Mouse (Mus musculus): Measurements from ENCODE around the gene Gm5089. TPM values are rescaled to one million over a fixed set of nuclear protein-coding genes. Genes with fewer than 3 reads are reported as not detected.

Gene Gm5089
- total and polyA plus RNA-seq, 3 experiments, result 0.05 TPM; not detected in 2

DNA sequence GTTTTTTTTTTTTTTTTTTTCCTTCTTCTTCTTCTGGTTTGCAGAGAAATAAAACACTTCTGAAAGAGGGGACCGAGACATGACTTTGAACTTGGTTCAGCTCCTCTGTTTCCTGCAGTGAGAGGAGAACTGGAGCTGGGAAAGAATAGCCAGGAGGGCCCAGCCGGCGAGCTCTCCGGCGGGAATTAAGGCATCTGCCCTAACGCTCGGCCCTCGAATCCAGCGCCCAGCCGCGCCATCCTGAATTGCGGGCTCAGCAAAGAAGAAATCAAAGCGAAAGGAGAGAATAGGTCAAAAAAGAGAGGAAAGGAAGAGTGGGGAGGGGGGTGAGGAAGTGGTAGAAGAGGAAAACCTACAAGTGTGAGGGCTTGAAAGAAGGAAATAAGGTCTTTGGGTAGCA is 21.2 kb upstream of the Gm5089 start:
- peaks cover 13% of the 10 kb centered on the region; the same call in 1 of the 2 replicates for H3K27me3 ChIP-seq (ENCODE audit: insufficient read depth, low read length)
- DNase-seq (ENCODE audit: low spot score), result no peak
- H3K4me3 ChIP-seq (ENCODE audit: low read depth, low read length), result no peak overlapping the region
- no peak for ATAC-seq (ENCODE audit: extremely low read depth, insufficient number of reproducible peaks, low FRiP score, poor library complexity, severe bottlenecking)
- TF ChIP-seq GATA2 (IDR thresholded peaks at IDR 0.05; ENCODE audit: borderline replicate concordance, low read depth, low read length) (no peak), GATA1 (IDR thresholded peaks at IDR 0.05; ENCODE audit: borderline replicate concordance, low read length) (no peak), POLR2AphosphoS5 (IDR thresholded peaks at IDR 0.05; ENCODE audit: insufficient replicate concordance, low read depth, low read length) (no peak), TAL1 (conservative IDR thresholded peaks at IDR 0.05; ENCODE audit: low read depth, low read length) (no peak), CTCF (IDR thresholded peaks at IDR 0.05; ENCODE audit: low read depth, low read length) (no peak)
- H3K4me1 ChIP-seq (ENCODE audit: insufficient read depth, low read depth, low read length), result no peaks in the 10 kb centered on the region
- no peaks in the 10 kb centered on the region for H3K36me3 ChIP-seq (replicated peaks)
- peaks cover 33% of the 10 kb centered on the region for H3K9me3 ChIP-seq (replicated peaks)

DNA sequence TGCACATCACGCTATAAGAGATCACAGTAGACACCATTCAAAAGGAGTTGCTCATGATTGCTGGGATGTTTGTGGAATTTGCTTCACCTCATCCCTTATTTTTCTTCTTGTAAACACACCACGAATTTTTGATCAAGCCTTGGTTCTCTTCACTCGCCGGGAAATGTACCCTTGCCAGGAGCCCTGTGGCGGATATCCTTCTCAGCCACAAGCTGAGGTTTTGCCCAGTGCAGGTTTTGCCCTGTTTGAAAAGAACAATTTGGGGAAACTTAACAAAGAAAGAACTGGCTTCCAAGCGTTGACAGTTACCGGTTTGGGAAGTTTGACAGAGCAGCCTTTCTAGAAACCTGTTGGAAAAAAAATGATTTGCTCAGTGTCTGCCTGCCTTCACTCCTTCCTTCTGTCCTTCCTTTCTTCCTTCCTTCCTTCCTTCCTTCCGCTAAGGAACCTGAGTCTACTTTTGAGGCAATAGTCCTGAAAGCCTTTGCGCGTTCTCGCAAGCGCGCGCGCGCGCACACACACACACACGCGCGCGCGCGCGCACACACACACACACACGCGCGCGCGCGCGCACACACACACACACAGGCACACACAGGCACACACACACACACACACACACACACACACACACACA is 20.7 kb upstream of the Gm5089 start:
- no peak overlapping the region for H3K4me3 ChIP-seq (ENCODE audit: low read depth, low read length)
- H3K4me1 ChIP-seq (ENCODE audit: insufficient read depth, low read depth, low read length), result no peaks in the 10 kb centered on the region
- DNase-seq (ENCODE audit: low spot score) (no peak), ATAC-seq (ENCODE audit: extremely low read depth, insufficient number of reproducible peaks, low FRiP score, poor library complexity, severe bottlenecking) (no peak)
- TF ChIP-seq CTCF (IDR thresholded peaks at IDR 0.05; ENCODE audit: low read depth, low read length) (no peak), GATA2 (IDR thresholded peaks at IDR 0.05; ENCODE audit: borderline replicate concordance, low read depth, low read length) (no peak), POLR2AphosphoS5 (IDR thresholded peaks at IDR 0.05; ENCODE audit: insufficient replicate concordance, low read depth, low read length) (no peak), GATA1 (IDR thresholded peaks at IDR 0.05; ENCODE audit: borderline replicate concordance, low read length) (no peak), TAL1 (conservative IDR thresholded peaks at IDR 0.05; ENCODE audit: low read depth, low read length) (no peak)
- H3K36me3 ChIP-seq (replicated peaks), result no peaks in the 10 kb centered on the region
- peaks cover 30% of the 10 kb centered on the region for H3K9me3 ChIP-seq (replicated peaks)
- H3K27me3 ChIP-seq (ENCODE audit: insufficient read depth, low read length), result peaks cover 11% of the 10 kb centered on the region; the same call in 1 of the 2 replicates

DNA sequence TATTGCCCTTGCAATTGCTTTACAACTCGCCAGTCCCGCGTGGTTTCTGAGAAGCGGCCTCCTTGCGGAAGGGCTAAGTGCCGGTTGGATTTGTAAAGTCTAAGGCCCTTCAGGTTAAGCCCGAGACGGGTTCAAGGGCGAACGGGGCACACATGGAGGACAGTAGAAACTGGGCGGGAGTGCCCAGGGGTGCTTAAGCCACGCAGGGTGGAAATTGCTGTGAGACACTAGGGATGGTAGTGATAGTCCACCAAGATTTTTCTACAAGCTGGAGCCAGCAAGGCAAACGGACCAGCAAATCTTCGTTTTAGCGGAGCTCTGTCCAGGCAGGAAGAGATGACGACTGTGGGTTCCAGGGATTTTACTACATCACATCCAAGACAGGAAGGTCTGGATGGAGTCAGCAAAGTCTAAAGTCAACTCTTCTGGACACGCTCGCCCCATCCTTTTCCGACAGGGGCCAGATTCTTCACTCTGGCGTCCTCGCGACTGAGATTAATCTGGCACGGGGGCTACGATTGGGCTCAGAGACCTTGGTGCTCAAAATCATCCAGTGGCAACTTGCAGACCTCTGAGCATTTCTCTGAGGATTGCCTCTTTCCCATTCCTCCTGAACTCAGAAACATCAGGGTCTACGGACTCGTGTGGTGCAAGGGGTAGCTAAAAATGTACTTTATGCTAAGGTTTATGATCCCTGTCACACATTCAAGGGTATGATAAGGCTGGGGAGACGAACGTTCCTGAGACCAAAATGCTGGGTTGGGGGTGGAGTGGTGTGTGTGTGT is 18.2 kb upstream of the Gm5089 start:
- H3K4me1 ChIP-seq (ENCODE audit: insufficient read depth, low read depth, low read length), result peaks cover 3% of the 10 kb centered on the region; the same call in 1 of the 2 replicates
- no peak for TF ChIP-seq CTCF (IDR thresholded peaks at IDR 0.05; ENCODE audit: low read depth, low read length)
- TF ChIP-seq POLR2AphosphoS5 (IDR thresholded peaks at IDR 0.05; ENCODE audit: insufficient replicate concordance, low read depth, low read length), result no peak
- no peak for TF ChIP-seq TAL1 (conservative IDR thresholded peaks at IDR 0.05; ENCODE audit: low read depth, low read length)
- TF ChIP-seq GATA2 (IDR thresholded peaks at IDR 0.05; ENCODE audit: borderline replicate concordance, low read depth, low read length), result no peak
- no peak for TF ChIP-seq GATA1 (IDR thresholded peaks at IDR 0.05; ENCODE audit: borderline replicate concordance, low read length)
- no peak overlapping the region for H3K4me3 ChIP-seq (ENCODE audit: low read depth, low read length)
- H3K9me3 ChIP-seq (replicated peaks), result peaks cover 21% of the 10 kb centered on the region
- ATAC-seq (ENCODE audit: extremely low read depth, insufficient number of reproducible peaks, low FRiP score, poor library complexity, severe bottlenecking) (no peak), DNase-seq (ENCODE audit: low spot score) (no peak)
- no peaks in the 10 kb centered on the region for H3K36me3 ChIP-seq (replicated peaks)
- H3K27me3 ChIP-seq (ENCODE audit: insufficient read depth, low read length), result peaks cover 7% of the 10 kb centered on the region; the same call in 1 of the 2 replicates

DNA sequence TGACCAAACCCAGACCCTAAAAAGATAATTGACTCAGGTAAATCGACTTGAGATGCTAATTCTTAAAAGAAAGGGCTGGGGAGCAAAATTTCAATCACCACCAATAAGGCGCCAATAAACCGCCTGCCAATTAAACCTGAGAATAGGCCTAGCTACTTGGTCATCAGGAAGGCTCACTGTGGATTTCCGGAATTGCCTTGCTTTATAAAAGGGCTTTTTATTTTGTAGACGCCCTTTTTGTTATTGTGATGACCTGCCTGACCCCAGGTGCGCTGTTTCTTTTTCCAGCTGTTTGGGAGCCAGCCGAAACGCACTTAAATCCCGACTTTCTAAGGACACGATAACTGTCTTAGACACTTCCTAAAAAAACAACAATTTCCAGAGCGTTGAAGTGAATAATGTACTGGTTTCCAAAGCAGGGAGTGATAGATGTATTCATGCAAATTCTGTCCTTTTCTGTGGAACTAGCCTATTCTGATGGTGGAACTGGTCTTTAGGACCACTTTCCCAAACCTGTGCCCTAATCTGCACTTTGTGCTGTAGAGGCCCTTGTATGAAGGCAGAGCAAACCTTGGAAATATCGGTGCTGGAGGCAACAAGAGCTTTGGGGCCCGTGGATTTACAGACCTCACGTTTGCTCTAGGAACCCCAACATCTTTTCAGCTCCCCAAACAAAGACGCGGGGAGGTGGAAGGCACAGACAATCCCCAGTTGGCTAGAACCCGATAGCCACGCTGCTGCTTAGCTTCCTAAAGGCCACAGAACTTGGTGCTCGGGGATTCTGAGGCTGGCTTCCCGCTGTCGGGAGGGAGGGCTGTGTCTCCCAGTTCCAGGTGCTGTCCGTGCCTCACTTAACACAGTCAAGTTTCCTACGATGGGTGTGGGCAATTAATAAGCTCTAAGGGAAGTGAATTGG is 17.3 kb upstream of the Gm5089 start:
- Histone ChIP-seq H3K4me1 (ENCODE audit: insufficient read depth, low read depth, low read length) (peaks cover 3% of the 10 kb centered on the region; the same call in 1 of the 2 replicates), H3K4me3 (ENCODE audit: low read depth, low read length) (no peak overlapping the region), H3K36me3 (replicated peaks) (no peaks in the 10 kb centered on the region), H3K9me3 (replicated peaks) (peaks cover 24% of the 10 kb centered on the region), H3K27me3 (ENCODE audit: insufficient read depth, low read length) (peaks cover 7% of the 10 kb centered on the region; the same call in 1 of the 2 replicates)
- ATAC-seq (ENCODE audit: extremely low read depth, insufficient number of reproducible peaks, low FRiP score, poor library complexity, severe bottlenecking) (no peak), DNase-seq (ENCODE audit: low spot score) (no peak)
- TF ChIP-seq GATA2 (IDR thresholded peaks at IDR 0.05; ENCODE audit: borderline replicate concordance, low read depth, low read length) (no peak), GATA1 (IDR thresholded peaks at IDR 0.05; ENCODE audit: borderline replicate concordance, low read length) (no peak), TAL1 (conservative IDR thresholded peaks at IDR 0.05; ENCODE audit: low read depth, low read length) (no peak), POLR2AphosphoS5 (IDR thresholded peaks at IDR 0.05; ENCODE audit: insufficient replicate concordance, low read depth, low read length) (no peak), CTCF (IDR thresholded peaks at IDR 0.05; ENCODE audit: low read depth, low read length) (no peak)

DNA sequence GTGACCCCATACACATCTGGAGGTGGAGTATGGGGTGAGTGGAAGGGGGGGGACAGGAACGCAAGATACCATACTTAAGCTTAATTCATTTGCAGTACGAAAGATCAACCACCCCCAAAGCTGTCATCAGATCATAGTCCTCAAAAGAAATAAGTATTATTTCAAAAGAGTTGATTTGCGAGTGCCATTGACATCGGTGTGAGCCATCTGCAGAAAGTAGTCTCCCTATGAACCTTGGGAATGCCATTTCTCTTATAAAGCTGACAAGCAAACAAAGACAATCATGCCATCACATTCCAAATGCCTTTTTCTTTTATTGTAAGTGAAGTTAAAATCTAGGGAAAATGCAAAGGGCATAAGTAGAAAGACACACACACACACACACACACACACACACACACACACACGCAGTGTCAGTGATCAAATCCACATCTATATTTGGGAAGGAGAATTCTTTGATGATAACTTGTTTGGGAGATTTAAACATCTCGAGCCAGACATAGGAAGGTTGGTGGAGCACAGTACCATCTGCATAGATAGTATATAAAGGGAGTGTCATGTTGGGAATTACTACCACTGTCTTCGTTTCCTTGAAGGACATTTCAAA is 15.9 kb upstream of the Gm5089 start:
- TF ChIP-seq CTCF (IDR thresholded peaks at IDR 0.05; ENCODE audit: low read depth, low read length) (no peak), GATA1 (IDR thresholded peaks at IDR 0.05; ENCODE audit: borderline replicate concordance, low read length) (no peak), TAL1 (conservative IDR thresholded peaks at IDR 0.05; ENCODE audit: low read depth, low read length) (no peak), POLR2AphosphoS5 (IDR thresholded peaks at IDR 0.05; ENCODE audit: insufficient replicate concordance, low read depth, low read length) (no peak), GATA2 (IDR thresholded peaks at IDR 0.05; ENCODE audit: borderline replicate concordance, low read depth, low read length) (no peak)
- Histone ChIP-seq H3K4me3 (ENCODE audit: low read depth, low read length) (no peak overlapping the region), H3K27me3 (ENCODE audit: insufficient read depth, low read length) (peaks cover 7% of the 10 kb centered on the region; the same call in 1 of the 2 replicates), H3K36me3 (replicated peaks) (no peaks in the 10 kb centered on the region), H3K9me3 (replicated peaks) (peaks cover 24% of the 10 kb centered on the region), H3K4me1 (ENCODE audit: insufficient read depth, low read depth, low read length) (peaks cover 3% of the 10 kb centered on the region; the same call in 1 of the 2 replicates)
- DNase-seq (ENCODE audit: low spot score) (no peak), ATAC-seq (ENCODE audit: extremely low read depth, insufficient number of reproducible peaks, low FRiP score, poor library complexity, severe bottlenecking) (no peak)

All from G1E (cell line).